Mouse (Mus musculus) testis, adult 2 months (tissue): ENCODE data around the gene Cfap65. TPM values are rescaled to one million over a fixed set of nuclear protein-coding genes. Genes with fewer than 3 reads are reported as not detected.

Source experiments
- H3K27ac ChIP-seq: fragments of 200-500 bp; 2 replicates; pipeline ENCODE4 v1.5.1; 2012; ENCODE audit warnings: low read depth, low read length; ENCODE audit not compliant: control insufficient read depth, insufficient read depth
- H3K27me3 ChIP-seq: fragments of 200-500 bp; 2 replicates; pipeline ENCODE4 v1.6.1; 2012; ENCODE audit warnings: mild to moderate bottlenecking, low read length, moderate library complexity; ENCODE audit not compliant: control insufficient read depth, insufficient read depth
- H3K36me3 ChIP-seq: fragments of 200-500 bp; 2 replicates; pipeline ENCODE4 v1.6.1; 2012; ENCODE audit warnings: mild to moderate bottlenecking, low read length; ENCODE audit not compliant: control insufficient read depth, insufficient read depth
- H3K4me1 ChIP-seq: fragments of 200-500 bp; 2 replicates; pipeline ENCODE4 v1.6.1; 2012; ENCODE audit warnings: low read length; ENCODE audit not compliant: control insufficient read depth, insufficient read depth
- H3K4me3 ChIP-seq: fragments of 200-500 bp; 2 replicates; pipeline ENCODE4 v1.5.1; 2012; ENCODE audit warnings: low read depth, mild to moderate bottlenecking, low read length, moderate library complexity, mixed read lengths; ENCODE audit not compliant: control insufficient read depth
- CTCF ChIP-seq: fragments of 200-500 bp; IDR thresholded peaks from 2 replicates; pipeline ENCODE4 v1.5.1; 2012; ENCODE audit warnings: low read depth, mild to moderate bottlenecking, inconsistent platforms, low read length, moderate library complexity; ENCODE audit not compliant: control insufficient read depth, insufficient read depth, insufficient replicate concordance
- POLR2A ChIP-seq: fragments of 200-500 bp; IDR thresholded peaks from 2 replicates; pipeline ENCODE4 v1.6.1; 2012; ENCODE audit warnings: low read depth, mild to moderate bottlenecking, inconsistent platforms, low read length, moderate library complexity; ENCODE audit not compliant: control insufficient read depth
- polyA plus RNA-seq: library from polyadenylated mRNA; depleted of rRNA; stranded (reverse); fragments of >200 nt; gene quantifications from 2 replicates; pipeline ENCODE4 v1.2.3, GENCODE M21; 2012

Gene Cfap65
- polyA plus RNA-seq, 1 experiment, result 212 TPM

DNA sequence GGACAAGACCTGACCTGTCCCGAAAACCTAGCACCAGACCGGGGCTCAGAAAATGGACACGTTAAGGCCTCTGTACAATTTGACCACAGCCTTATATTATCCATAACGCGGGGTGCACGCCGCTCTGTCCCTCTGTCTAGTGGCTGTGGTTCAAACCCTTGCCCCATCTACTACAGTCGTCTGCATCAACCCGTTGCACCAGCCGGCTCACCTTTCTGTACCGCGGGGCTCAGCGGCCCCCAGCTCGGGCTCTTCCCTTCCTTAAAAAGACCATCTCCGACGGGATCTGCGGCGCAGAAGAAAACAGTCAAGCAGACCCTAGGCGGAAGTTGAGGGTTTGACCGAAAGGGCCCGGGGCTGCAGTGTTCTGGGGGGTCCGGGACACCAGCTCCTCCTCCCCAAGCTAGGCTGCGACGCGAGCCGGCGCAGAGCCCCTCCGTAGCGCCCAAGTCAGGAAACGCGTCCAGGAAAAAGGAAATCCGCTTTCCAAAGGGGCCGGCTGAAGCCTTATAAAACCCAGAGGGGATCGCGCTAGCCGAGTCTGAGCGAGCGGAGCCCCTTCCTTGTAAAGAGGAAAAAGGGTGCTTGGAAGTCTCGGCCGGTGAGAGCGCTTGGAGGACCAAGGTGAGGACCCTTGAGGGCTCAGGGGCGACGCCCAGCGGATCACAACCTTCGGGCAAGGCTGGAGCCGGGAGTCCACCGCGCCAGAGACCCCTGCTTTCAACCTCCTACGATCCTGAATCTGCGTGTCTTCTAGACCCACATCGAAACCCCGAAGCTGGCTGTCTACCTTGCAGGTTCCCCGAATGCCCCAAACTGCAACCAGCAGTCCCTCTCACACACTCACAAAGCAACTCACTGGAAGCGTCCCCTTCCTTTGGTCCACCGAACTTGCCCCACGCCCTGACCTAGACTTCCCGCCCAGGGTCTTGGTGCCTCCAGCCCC lies 50.9 kb downstream of the Cfap65 start:
- Histone ChIP-seq H3K27ac (no peak overlapping the region), H3K36me3 (no peaks in the 10 kb centered on the region), H3K4me1 (peaks cover 19% of the 10 kb centered on the region), H3K27me3 (peaks cover 12% of the 10 kb centered on the region), H3K4me3 (no peak overlapping the region; the same call in 1 of the 2 replicates)
- no peak for TF ChIP-seq POLR2A
- TF ChIP-seq CTCF, result no peak

DNA sequence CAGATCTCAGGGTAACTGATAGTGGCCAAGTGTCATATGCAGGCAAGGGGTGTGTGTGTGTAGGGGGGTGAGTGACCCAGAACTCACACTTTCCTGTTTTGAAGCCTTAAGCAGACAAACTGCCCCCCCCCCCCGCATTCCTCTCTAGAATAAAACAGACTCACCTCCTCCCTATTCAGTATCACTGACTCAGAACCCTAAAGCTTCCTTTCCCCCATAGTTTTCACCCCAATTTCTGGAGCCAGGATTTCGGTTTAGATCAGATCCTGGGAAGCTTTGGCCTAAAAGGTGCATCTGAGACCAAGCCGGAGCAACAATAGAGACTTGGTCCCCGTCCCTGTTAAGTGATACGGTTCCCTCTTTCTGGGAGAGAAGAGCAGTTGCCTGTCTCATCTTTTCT lies 52.0 kb downstream of the Cfap65 start:
- Histone ChIP-seq H3K27me3 (peaks cover 12% of the 10 kb centered on the region), H3K36me3 (no peaks in the 10 kb centered on the region), H3K4me3 (no peak overlapping the region), H3K4me1 (peaks cover 19% of the 10 kb centered on the region), H3K27ac (no peak overlapping the region)
- no peak for TF ChIP-seq POLR2A
- TF ChIP-seq CTCF, result no peak

DNA sequence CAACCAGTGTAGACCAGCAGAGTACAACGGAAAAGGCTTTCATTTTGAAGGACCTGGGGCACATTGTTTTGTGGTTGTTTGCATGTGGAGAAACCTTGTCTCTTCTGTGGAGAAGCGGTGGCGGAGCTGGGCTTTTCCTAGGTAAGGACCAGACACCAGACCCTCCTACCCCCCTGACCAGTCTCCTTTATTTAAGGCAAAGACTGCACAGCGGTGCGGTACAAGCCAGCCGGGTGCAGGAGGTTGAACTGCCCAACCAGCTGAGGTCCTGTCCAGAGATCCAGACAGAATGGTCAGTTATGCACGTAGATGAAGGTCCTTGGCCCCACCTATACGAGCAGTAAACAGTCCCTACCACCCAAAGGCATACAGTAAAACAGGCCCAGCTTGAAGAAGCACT lies 52.6 kb downstream of the Cfap65 start:
- peak overlapping the region; percentile 66; the same call in 1 of the 2 replicates for H3K4me3 ChIP-seq
- H3K4me1 ChIP-seq, result peaks cover 19% of the 10 kb centered on the region
- no peak overlapping the region for H3K27ac ChIP-seq
- H3K36me3 ChIP-seq, result no peaks in the 10 kb centered on the region
- no peak for TF ChIP-seq POLR2A
- no peak for TF ChIP-seq CTCF
- peaks cover 12% of the 10 kb centered on the region for H3K27me3 ChIP-seq

DNA sequence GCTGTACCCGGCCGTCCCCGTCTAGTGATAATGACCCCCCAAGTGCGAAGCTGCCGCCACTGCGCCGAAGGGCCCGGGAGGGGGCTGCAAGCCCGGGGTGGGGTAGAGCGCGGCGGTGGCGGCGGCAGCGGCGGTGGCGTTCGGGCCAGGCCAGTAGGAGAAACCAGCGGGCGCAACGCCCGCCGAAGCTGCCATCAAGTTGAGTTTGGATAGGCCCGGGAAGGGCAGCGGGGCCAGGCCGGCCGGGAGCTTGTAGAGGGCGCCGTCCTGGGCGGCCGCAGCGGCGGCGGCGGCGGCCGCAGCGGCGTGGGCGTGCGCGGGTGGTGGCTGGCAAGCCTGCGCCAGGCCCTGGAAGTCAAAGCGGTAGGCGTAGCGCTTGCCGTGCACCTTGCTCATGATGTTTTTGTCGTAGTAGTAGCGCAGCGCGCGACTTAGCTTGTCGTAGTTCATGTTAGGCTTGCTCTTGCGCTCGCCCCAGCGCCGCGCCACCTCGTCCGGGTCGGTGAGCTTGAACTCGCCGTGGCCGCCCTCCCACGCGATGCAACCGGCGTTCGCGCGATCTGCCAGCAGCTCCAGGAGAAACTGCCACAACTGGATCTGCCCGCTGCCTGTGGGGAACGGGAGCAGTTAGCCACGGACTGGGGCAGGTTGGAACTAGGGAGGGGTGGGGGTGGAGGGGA lies 53.2 kb downstream of the Cfap65 start:
- Histone ChIP-seq H3K36me3 (no peaks in the 10 kb centered on the region), H3K27ac (no peak overlapping the region), H3K4me3 (peak overlapping the region; percentile 66), H3K27me3 (peaks cover 12% of the 10 kb centered on the region), H3K4me1 (peaks cover 19% of the 10 kb centered on the region)
- no peak for TF ChIP-seq POLR2A
- no peak for TF ChIP-seq CTCF

DNA sequence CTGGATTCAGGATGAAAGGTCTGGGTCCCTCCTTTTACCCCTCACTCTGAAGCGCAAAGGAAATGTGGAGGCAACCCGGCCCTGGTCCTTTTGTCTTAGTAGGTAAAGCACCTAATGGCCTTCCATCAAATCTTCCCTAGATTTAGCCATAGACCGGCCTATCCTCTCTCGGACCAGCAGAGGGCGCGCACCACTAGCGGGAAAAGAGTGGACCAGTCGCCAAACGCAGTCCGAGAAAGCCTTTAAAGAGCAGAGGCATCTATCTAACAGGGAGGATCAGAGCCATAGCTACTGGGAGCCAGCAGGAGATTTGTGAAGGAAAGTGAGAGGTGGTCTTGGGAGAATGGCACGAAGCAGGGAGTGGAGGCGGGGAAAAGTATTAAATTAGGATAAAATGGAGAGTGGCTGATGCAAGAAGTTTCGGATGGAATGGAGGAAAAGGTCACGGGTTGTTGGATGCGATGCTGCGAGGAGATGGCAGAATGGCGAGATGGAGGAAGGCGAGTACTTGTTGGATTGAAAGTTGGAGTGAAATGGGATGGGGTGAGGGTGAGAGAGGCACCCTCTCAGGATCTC lies 54.5 kb downstream of the Cfap65 start:
- no peaks in the 10 kb centered on the region for H3K36me3 ChIP-seq
- peaks cover 19% of the 10 kb centered on the region for H3K4me1 ChIP-seq
- H3K27me3 ChIP-seq, result peaks cover 12% of the 10 kb centered on the region
- no peak overlapping the region for H3K27ac ChIP-seq
- no peak for TF ChIP-seq POLR2A
- TF ChIP-seq CTCF, result peak; percentile 76; the same call in 1 of the 2 replicates
- no peak overlapping the region; the same call in 1 of the 2 replicates for H3K4me3 ChIP-seq

DNA sequence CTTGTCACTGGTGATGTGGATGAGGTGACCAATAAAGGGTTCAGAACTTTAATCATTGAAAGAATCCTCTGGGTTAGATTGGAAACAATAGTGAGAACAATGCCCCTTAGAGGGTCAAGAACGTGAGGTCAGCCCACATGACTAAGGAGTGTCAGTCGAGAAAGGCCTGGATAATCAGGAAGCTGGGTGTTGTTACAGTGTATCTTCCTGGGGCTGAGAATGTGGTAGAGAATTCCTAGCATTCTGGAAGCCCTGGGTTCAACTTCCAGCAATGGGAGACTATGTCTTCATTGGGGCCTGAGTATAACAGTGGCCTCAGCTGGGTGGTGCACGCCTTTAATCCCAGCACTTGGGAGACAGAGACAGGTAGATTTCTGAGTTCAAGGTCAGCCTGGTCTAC lies 58.2 kb downstream of the Cfap65 start:
- TF ChIP-seq CTCF, result no peak
- TF ChIP-seq POLR2A, result no peak
- Histone ChIP-seq H3K4me1 (peaks cover 12% of the 10 kb centered on the region), H3K4me3 (no peak overlapping the region), H3K27me3 (peaks cover 8% of the 10 kb centered on the region), H3K27ac (no peak overlapping the region), H3K36me3 (no peaks in the 10 kb centered on the region)

DNA sequence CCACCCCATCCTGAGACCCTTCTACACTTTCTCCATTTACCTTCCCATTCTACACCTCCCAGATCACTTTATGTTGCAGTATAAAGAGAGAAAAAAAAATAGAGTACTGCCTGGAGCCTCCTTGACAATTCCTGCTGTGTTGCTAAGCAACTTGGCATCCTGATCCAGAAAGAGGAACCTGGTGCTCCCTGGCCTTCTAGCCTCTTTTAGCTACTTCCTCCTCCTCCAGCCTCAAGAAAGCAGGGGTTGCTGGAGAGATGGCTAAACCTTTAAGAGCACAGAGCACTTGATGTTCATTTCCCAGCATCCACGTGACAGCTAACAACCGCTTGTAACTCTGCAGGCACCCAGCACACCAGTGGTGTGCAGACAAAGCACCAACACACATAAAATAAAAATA lies 63.2 kb downstream of the Cfap65 start:
- no peaks in the 10 kb centered on the region for H3K36me3 ChIP-seq
- H3K27me3 ChIP-seq, result no peaks in the 10 kb centered on the region
- H3K4me1 ChIP-seq, result no peaks in the 10 kb centered on the region
- TF ChIP-seq POLR2A (no peak), CTCF (no peak)
- no peak overlapping the region for H3K4me3 ChIP-seq
- no peak overlapping the region for H3K27ac ChIP-seq
